Mouse (Mus musculus) brown adipose tissue, adult 24 weeks (tissue): Measurements from ENCODE around the gene Crocc. TPM values are rescaled to one million over a fixed set of nuclear protein-coding genes. Genes with fewer than 3 reads are reported as not detected.

Experiments used
- H3K27ac ChIP-seq: fragments of 200-500 bp; replicated peaks from 2 replicates; pipeline ENCODE4 v1.5.1; 2012; ENCODE audit warnings: low read depth, mild to moderate bottlenecking, low read length
- H3K4me1 ChIP-seq: fragments of 200-500 bp; 2 replicates; pipeline ENCODE4 v1.6.1; 2012; ENCODE audit warnings: low read length, mixed read lengths; ENCODE audit not compliant: control insufficient read depth, insufficient read depth, insufficient read length
- H3K4me3 ChIP-seq: fragments of 200-500 bp; 2 replicates; pipeline ENCODE4 v1.5.1; 2012; ENCODE audit warnings: low read depth, mild to moderate bottlenecking, low read length, moderate library complexity; ENCODE audit not compliant: insufficient read depth
- polyA plus RNA-seq: library from polyadenylated mRNA; stranded (reverse); fragments of >200 nt; gene quantifications from 2 replicates; pipeline ENCODE4 v1.2.4, GENCODE M21; 2012; ENCODE audit not compliant: missing spikeins, insufficient read depth, insufficient read length

The Crocc gene
- 1.4 and 3.2 TPM in 2 replicates for polyA plus RNA-seq

DNA sequence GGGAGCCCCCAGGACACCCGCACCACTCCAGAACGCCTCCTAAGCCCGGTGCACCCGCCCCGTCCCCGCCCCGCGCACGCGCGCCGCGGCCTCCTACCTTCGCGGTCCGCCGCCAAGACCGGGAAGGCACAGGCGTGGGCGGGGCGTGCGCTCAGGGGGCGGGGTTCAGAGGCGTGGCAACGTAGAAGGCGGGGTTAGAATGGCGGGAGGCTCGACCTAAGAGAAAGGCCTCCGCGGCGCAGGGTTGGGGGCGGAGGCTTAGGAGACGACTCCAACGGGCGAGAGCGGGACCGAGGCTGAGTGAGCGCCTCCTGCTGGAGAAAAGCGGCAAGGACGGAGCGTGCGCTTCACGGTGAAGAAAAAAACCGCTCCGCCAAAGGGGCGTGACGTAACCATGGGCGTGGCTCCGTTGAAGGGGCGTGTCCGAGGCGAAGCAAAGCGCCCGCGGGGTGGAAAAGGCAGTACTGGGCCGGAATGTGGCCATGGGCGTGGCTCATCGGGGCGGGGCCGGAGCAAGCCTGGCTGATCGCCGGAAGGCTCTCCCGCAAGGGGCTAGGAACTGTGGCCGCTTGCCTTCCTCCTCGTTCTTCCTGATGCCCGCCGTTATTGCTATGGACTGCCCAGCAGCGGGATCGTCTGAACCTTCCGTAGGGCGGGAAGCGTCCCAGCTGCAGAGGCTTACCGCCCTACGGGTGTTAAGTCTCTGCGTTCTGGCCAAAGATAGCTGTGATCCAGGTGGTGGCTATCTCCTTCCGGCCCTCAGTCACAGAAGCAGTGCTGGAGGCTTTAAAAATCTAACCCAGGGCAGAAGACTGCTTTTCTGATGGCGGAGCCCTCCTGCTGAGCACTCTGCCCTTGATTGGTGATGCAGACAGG lies at the start of gene Crocc:
Gene Crocc, minus strand, starts transcription at position 125 of the 876 bp plus-strand sequence.
- peak within 1 kb of the TSS; percentile 69 for H3K27ac ChIP-seq
- H3K4me3 ChIP-seq, result peak within 1 kb of the TSS; percentile 69
- no peaks in the 10 kb centered on the region for H3K4me1 ChIP-seq

DNA sequence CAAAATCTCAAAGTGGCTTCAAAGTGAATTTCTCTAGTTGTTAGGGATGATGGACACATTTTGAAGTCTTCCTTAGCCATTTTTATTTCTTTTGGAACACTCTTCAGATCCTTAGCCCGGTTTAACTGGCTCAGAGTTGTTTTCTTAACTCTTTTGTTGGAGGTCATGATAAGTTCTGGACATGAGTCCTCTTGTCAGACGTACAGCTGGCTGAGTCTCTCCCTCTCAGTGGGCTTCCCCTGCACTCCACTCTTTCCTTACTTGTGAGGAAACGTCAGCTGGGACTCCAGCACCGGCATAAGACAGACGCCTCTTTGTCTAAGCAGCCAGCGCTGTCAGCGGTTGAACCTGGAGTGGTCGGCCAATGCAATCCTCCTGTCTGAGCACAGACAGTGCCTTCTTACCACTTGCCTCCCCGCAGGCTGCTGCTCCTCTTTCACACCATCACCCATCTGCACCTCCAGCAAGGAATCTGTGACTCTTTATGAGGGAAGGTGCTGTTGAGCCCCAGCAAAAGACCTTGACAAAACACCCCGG lies 47.9 kb upstream of the Crocc start:
- no peaks in the 10 kb centered on the region for H3K4me1 ChIP-seq
- no peak overlapping the region for H3K27ac ChIP-seq
- no peak overlapping the region for H3K4me3 ChIP-seq

DNA sequence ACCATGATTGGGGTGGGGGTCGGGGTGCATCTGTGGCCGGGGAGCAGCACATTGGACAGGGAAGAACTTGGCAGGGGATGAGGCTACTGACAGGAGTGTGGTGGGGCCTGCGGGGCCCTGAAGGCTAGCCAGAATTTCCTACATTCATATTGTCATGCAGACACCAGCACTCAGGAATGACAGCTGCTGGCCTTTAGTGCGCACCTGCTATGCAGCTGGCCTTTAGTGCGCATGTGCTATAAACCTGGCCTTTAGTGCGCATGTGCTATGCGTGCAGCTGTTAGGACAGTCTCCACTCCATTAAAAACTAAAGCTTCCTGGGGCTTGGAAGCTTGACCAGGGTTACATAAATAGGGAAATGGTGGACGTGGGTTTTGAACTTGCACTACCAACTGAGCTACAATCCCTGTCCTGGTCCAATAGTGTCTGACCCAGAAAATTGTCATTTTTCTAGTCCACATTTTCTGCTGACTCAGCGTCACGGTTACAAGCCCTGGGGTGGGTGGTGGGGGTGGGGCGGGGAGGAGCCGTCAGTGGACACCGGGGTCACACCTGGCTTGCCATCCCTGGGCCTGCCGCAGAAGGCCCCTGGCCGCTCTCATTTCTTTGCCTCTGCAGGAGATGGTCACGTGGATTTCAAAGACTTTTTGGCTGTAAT lies 46.3 kb upstream of the Crocc start:
- Histone ChIP-seq H3K4me3 (no peak overlapping the region), H3K27ac (no peak overlapping the region), H3K4me1 (no peaks in the 10 kb centered on the region)

DNA sequence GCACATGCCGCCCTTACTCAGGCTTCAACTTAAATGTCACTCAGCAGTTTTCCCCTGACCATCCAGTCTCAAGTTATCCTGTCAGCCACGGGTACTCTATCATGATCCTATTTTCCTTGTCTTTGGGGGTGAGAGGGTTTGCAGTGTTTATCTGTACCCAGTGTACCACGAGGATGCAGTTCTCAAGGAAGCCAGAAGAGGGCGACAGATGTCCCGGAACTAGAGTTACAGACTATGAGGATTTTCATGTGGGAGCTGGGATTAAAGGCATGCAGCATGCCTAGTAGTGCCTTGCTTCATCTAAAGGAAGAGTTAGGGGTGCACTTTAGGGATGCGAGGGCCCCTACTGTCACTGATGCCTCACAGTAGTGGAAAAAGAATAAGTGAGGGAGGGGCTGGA lies 41.5 kb upstream of the Crocc start:
- H3K27ac ChIP-seq, result no peak overlapping the region
- H3K4me1 ChIP-seq, result no peaks in the 10 kb centered on the region
- H3K4me3 ChIP-seq, result no peak overlapping the region

DNA sequence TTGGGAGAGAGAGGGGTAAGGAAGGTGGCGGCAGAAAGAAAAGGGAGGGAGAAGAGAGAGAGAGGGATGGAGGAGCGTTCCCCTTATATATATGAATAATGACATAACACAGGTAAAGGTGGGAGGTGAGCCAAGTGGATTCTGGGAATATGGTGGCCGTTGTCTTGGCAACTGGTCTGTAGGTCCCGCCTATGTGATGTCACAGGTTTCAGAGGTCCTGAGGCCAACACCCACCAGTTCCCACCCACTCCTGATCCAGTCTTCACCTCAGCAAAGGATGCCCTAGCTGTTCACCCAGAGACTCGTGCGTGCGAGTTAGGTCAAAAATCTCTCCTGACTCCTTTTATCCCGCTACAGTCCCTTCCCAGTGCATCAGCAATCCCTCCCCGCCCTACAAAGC lies 40.9 kb upstream of the Crocc start:
- H3K4me3 ChIP-seq, result no peak overlapping the region
- no peaks in the 10 kb centered on the region for H3K4me1 ChIP-seq
- no peak overlapping the region for H3K27ac ChIP-seq

DNA sequence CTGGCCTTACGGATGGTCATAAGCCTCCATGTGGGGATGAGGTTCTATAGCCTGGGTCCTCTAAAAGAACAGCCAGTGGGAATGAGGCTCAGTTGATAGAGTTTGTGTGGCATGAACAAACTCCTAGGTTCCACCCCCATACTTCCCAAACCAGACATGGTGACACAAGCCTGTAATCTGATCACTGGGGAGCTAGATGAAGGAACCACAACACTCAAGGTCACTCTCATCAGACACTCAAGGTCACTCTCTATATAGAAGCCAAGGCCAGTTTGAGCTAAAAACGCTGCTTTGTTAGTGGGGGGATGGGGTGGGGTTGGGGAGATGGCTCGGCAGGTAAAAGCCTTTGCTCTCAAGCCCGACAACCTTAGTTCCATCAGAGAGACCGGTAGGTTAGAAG lies 39.6 kb upstream of the Crocc start:
- no peaks in the 10 kb centered on the region for H3K4me1 ChIP-seq
- H3K27ac ChIP-seq, result no peak overlapping the region
- no peak overlapping the region for H3K4me3 ChIP-seq

DNA sequence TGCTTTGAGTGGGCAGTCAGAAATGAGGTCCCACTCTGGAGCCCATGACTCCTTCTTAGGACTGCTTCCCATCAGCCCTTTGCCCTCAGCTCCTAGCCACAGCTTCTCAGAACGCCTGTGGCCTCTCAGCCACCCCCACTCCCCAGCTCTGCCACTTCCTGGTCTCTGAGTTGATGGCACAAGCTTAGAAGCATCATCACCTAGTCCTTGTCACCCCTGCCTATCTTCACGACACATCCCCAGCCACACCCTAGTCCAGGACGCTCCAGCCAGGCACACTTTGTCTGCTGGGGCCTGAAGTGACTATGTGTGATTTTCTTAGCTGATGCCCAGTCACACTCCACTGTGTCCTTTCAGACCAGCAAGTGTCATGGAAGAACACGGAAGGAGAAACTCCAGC lies 38.6 kb upstream of the Crocc start:
- Histone ChIP-seq H3K4me1 (no peaks in the 10 kb centered on the region), H3K27ac (no peak overlapping the region), H3K4me3 (no peak overlapping the region)

DNA sequence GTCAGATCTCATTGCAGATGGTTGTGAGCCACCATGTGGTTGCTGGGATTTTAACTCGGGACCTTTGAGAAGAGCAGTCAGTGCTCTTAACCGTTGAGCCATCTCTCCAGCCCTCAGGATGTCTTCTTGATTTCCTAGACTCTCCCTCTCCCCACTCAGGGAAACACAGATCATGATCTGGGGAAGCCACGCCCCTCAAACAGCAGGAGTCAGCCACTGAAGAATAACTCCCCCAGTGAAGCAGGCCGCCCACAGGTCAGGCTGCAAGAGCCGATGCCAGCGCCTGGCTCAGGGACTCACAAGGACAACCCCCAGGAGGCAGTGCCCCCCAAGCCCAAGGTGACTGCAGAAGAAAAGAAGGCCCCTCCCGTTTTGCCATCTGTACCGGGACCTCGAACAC lies 36.4 kb upstream of the Crocc start:
- Histone ChIP-seq H3K4me3 (no peak overlapping the region), H3K4me1 (no peaks in the 10 kb centered on the region), H3K27ac (no peak overlapping the region)

DNA sequence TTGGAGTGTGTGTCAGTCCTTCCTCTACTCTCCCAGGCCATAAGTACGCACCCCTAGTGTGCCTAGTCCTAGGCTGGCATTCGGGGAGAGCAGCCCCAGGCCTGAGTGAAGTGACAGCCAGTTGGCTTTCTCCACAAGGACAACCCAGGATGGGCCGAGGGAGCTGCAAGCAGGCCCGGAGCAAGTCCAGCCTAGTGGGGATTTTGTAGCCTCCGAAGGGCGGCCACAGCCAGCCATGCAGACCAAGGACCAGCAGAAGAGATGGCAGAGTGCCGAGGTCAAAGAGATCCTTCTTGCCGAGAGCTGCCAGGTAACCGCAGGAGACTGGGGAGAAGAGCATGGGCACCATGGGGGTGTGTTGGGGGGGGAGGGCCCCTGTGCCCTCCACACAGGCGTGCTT lies 34.7 kb upstream of the Crocc start:
- H3K4me1 ChIP-seq, result no peaks in the 10 kb centered on the region
- H3K27ac ChIP-seq, result no peak overlapping the region
- no peak overlapping the region for H3K4me3 ChIP-seq

DNA sequence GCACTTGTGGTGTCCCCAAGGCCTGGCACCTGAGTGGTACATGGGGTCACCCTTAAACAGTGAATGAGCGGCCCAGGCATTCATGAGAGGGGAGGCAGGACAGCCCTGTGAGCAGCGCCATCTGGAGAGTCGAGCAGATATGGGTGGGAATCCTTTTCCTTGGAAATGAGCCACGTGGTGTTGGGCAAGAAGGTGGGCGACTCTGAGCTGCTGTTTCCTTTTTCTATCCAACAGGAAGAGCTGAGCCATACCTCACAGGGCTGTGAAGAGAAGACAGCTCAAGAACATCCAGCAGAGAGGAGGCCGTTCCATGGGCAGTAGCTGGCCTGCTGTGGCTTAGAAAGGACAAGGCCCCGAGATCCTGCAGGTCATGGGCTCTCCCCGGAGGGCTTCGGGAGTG lies 28.4 kb upstream of the Crocc start:
- H3K4me3 ChIP-seq, result no peak overlapping the region
- no peak overlapping the region for H3K27ac ChIP-seq
- no peaks in the 10 kb centered on the region for H3K4me1 ChIP-seq

DNA sequence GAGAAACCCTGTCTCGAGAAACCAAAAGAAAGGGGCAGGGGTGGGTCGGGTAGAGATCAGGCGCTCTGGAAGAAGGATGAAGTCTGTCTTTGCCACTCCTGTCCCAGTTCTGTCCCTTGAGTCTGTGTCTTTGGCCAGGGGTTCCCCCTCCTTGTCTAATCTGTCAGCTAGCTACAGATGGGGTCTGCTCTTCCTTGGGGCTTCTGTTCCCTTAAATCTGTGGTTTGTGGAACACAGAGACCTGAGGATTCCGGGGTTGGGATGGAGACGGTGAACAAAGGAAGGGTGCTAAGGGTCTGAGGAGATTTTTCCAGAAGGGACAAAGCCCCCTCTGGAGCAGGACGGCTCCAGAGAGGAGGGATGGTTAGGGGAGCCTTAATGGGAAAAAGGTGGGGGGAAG lies 27.7 kb upstream of the Crocc start, which contains the start of gene Spata21:
Gene Spata21, plus strand, starts transcription at position 301 of the 400 bp plus-strand sequence.
- Histone ChIP-seq H3K4me3 (no peak within 1 kb of the TSS), H3K4me1 (no peaks in the 10 kb centered on the region), H3K27ac (no peak within 1 kb of the TSS)

DNA sequence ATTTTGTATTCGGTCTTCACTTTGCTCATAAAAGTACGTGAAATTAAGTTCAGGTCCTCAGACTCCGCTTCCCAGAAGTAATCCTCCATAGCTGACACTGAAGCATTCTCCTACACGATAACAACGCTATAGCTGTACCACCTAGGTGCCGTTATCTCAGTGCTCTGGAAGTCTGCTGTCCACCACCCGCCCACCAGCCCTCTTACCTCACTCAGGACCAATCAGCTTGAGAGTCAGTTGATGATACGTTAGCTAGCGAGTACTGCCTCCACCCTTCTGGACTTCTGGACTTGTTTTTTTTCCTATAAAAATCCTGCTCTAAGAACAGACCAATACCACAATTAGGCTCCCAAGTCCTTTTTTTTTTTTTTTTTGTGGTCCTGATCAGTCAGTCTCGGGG lies 26.5 kb upstream of the Crocc start:
- H3K27ac ChIP-seq, result no peak overlapping the region
- H3K4me1 ChIP-seq, result no peaks in the 10 kb centered on the region
- no peak overlapping the region for H3K4me3 ChIP-seq

DNA sequence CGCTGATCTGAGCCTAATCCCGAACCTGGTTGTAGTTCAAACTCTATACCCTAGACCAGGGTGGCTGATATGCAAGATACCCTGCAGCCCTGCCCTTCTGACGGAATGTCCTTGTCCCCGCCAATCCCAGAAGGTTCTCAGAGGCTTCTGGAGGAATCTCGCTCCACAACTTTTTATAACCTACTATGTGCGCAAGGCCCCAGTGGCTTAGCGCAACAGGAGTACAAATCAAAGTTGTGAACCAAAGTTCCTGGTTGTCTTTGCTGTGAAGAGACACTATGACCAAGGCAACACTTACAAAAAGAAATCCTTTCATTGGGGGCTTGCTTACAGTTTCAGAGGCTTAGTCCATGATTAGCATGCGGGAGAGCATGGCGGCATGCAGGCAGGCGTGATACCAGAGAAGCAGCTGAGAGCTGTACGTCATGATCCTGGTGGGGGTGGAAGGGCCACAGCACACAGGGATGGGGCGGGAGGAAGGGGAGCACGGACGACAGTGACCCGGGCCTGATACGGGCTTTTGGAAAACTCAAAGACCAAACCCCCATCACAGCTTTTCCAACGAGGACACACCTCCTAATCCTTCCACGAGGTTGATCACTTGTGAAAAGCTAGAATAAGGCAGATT lies 18.3 kb upstream of the Crocc start:
- Histone ChIP-seq H3K27ac (no peak overlapping the region), H3K4me3 (no peak overlapping the region)

DNA sequence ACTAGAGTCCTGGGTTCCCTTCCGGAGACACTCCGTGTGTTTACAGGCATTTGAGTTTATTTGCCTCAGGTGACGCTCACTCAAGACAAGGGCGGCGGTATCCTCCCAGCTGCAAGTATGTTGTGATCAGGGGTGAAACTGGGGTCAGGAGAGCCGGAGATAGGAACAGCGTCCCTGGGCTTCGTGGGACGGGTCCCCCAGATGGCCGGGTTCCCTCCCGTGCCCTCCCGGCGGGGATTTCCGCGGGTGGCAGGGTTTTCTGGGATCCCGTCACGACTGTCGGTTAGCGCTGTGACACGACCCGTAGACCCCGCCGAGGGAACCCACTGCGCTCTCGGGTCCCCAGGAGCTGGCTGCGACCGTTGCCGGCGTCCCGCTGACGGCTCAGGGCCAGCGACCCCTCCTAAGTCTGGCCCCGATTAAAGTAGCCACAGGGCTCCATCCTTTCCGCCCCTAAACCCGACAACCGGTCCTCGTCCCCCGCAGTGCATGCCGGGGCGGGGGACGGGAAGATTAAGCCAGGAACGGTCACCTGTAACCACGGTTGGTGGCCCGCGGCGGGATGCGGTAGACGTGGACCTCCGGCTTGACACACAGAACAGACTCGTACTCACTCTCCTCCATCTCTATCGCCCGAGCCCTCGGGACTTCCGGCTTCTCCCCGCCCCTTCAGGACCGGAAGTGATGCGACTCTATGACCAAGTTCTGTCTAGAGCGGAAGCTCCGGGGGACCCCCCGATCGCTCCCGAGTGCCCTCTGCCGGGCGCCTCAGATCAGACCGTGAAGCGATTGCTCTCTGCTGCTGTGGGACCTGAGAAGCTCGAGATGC lies 17.5 kb upstream of the Crocc start, which contains the start of gene Necap2:
Gene Necap2, minus strand, starts transcription at position 677 of the 829 bp plus-strand sequence.
- peaks cover 13% of the 10 kb centered on the region for H3K4me1 ChIP-seq
- peak within 1 kb of the TSS; percentile 78 for H3K27ac ChIP-seq
- peak within 1 kb of the TSS; percentile 92 for H3K4me3 ChIP-seq

More for the DNA sequence above, 18.3 kb upstream of the Crocc start:
- H3K4me1 ChIP-seq, result peaks cover 13% of the 10 kb centered on the region
